Mouse (Mus musculus) brain, embryonic 14.5 days (tissue): ENCODE results near the gene Vpreb3. TPM values are rescaled to one million over a fixed set of nuclear protein-coding genes. Genes with fewer than 3 reads are reported as not detected.

Experiments
- DNase-seq: peaks from one replicate; pipeline ENCODE4 v3.0.0-alpha.2; 2011; ENCODE audit warnings: low read depth
- CTCF ChIP-seq: fragments of 200-500 bp; IDR thresholded peaks from 2 replicates; pipeline ENCODE4 v1.5.1; 2012; ENCODE audit warnings: inconsistent platforms, mild to moderate bottlenecking, moderate library complexity, borderline replicate concordance; ENCODE audit not compliant: insufficient read depth, insufficient read length; ENCODE audit errors: extremely low read depth
- POLR2A ChIP-seq: fragments of 200-500 bp; IDR thresholded peaks from 2 replicates; pipeline ENCODE4 v1.6.1; 2012; ENCODE audit warnings: mild to moderate bottlenecking, inconsistent platforms, borderline replicate concordance; ENCODE audit not compliant: poor library complexity, insufficient read depth, insufficient read length, severe bottlenecking; ENCODE audit errors: extremely low read depth
- polyA plus RNA-seq: library from polyadenylated mRNA; depleted of rRNA; stranded (reverse); fragments of >200 nt; gene quantifications from 2 replicates; pipeline ENCODE4 v1.2.3, GENCODE M21; 2012; rRNA removed

Vpreb3 gene
- polyA plus RNA-seq: 0.16 TPM in 1 of 2 replicates, not detected in the other

- no peak for TF ChIP-seq POLR2A
- no peak for TF ChIP-seq CTCF
- no peak for DNase-seq
These were observed at the start of gene Vpreb3 for GRCm38 (mm10) chr10:75942736-75943477. Vpreb3 (plus strand) TSS chr10:75943057.

- TF ChIP-seq POLR2A: no peak
- no peak for TF ChIP-seq CTCF
- peak; percentile 99 for DNase-seq
These were observed 49.6 kb upstream of the Vpreb3 start, which contains the start of gene Derl3 for GRCm38 (mm10) chr10:75893089-75893750. Derl3 (plus strand) TSS chr10:75893413.

GRCm38 (mm10) chr10:75894601-75895000 lies 48.3 kb upstream of the Vpreb3 start:
- DNase-seq: no peak
- TF ChIP-seq CTCF (no peak), POLR2A (no peak)

- TF ChIP-seq POLR2A: no peak
- TF ChIP-seq CTCF: no peak
- DNase-seq: no peak
These were observed 47.1 kb upstream of the Vpreb3 start for GRCm38 (mm10) chr10:75895730-75896129.

GRCm38 (mm10) chr10:75896208-75896607 lies 46.6 kb upstream of the Vpreb3 start:
- TF ChIP-seq POLR2A: no peak
- no peak for TF ChIP-seq CTCF
- no peak for DNase-seq

GRCm38 (mm10) chr10:75897373-75897772 lies 45.5 kb upstream of the Vpreb3 start:
- DNase-seq: peak; percentile 68
- TF ChIP-seq POLR2A (no peak), CTCF (peak; percentile 82; the same call in 1 of the 2 replicates)

- no peak for DNase-seq
- TF ChIP-seq POLR2A: no peak
- TF ChIP-seq CTCF: no peak
These were observed 44.8 kb upstream of the Vpreb3 start for GRCm38 (mm10) chr10:75898039-75898564.

- DNase-seq: no peak
These were observed 44.0 kb upstream of the Vpreb3 start for GRCm38 (mm10) chr10:75898846-75899245.

GRCm38 (mm10) chr10:75904391-75904790 lies 38.5 kb upstream of the Vpreb3 start:
- TF ChIP-seq POLR2A: no peak
- TF ChIP-seq CTCF: no peak
- DNase-seq: no peak

More at GRCm38 (mm10) chr10:75898846-75899245, 44.0 kb upstream of the Vpreb3 start:
- TF ChIP-seq POLR2A (no peak), CTCF (no peak)

- no peak for TF ChIP-seq CTCF
- TF ChIP-seq POLR2A: no peak
- DNase-seq: no peak
These were observed 36.0 kb upstream of the Vpreb3 start for GRCm38 (mm10) chr10:75906882-75907281.

- TF ChIP-seq CTCF (no peak), POLR2A (no peak)
- no peak for DNase-seq
These were observed 32.2 kb upstream of the Vpreb3 start for GRCm38 (mm10) chr10:75910698-75911097.
